Mouse (Mus musculus) heart, adult 2 months (tissue): ENCODE results near the gene Anapc15. TPM values are rescaled to one million over a fixed set of nuclear protein-coding genes. Genes with fewer than 3 reads are reported as not detected.
A peak's percentile ranks its signal among the peaks of the same experiment; 100 is the strongest.

Experiments
- DNase-seq, 2 experiments: peaks; one replicate each; pipeline ENCODE4 v3.0.0; 2021
- H3K27ac ChIP-seq: fragments of 200-600 bp; 2 replicates; pipeline ENCODE4 v1.8.1; 2022
- H3K27me3 ChIP-seq: fragments of 200-500 bp; 2 replicates; pipeline ENCODE4 v1.6.1; 2012; ENCODE audit warnings: mild to moderate bottlenecking, low read length, inconsistent platforms, mixed read lengths; ENCODE audit not compliant: control insufficient read depth, insufficient read depth
- H3K36me3 ChIP-seq: fragments of 200-500 bp; 2 replicates; pipeline ENCODE4 v1.6.1; 2012; ENCODE audit warnings: low read length, inconsistent platforms; ENCODE audit not compliant: control insufficient read depth, insufficient read depth
- H3K4me1 ChIP-seq: fragments of 200-500 bp; 2 replicates; pipeline ENCODE4 v1.6.1; 2011; ENCODE audit warnings: low read length; ENCODE audit not compliant: control insufficient read depth, insufficient read depth
- H3K4me3 ChIP-seq: fragments of 200-600 bp; 2 replicates; pipeline ENCODE4 v1.8.1; 2022
- H3K79me2 ChIP-seq: fragments of 200-500 bp; replicated peaks from 2 replicates; pipeline ENCODE4 v1.6.1; 2012; ENCODE audit warnings: mild to moderate bottlenecking, inconsistent platforms, low read length, moderate library complexity, mixed read lengths; ENCODE audit not compliant: control insufficient read depth, insufficient read depth
- H3K9ac ChIP-seq: fragments of 200-500 bp; 2 replicates; pipeline ENCODE4 v1.6.1; 2012; ENCODE audit warnings: low read depth, mild to moderate bottlenecking, control low read depth, inconsistent platforms, low read length, mixed read lengths
- CTCF ChIP-seq: fragments of 200-600 bp; IDR thresholded peaks from 2 replicates; pipeline ENCODE4 v1.8.1; 2022; ENCODE audit warnings: antibody characterized with exemption, mild to moderate bottlenecking, moderate library complexity
- EP300 ChIP-seq: fragments of 200-500 bp; IDR thresholded peaks from 2 replicates; pipeline ENCODE4 v1.6.1; 2011; ENCODE audit warnings: low read depth, low read length, control low read depth; ENCODE audit not compliant: insufficient read depth
- POLR2A ChIP-seq: fragments of 200-500 bp; IDR thresholded peaks from 2 replicates; pipeline ENCODE4 v1.6.1; 2011; ENCODE audit warnings: mild to moderate bottlenecking, low read depth, low read length, control low read depth; ENCODE audit not compliant: insufficient read depth
- WGBS: fragments of 180-500 bp; shearing (Covaris S2); methylation state at CpG from one replicate; pipeline ENCODE4 v1.1.7; 2018; 5-methylcytosine and 5-hydroxymethylcytosine counted together
- intact Hi-C: fragments of 180-260 bp; cut with DNase I; formaldehyde crosslinking; loops from one replicate; pipeline ENCODE4 v1.15.1; 2025
- polyA plus RNA-seq: library from polyadenylated mRNA; depleted of rRNA; stranded (reverse); fragments of >200 nt; gene quantifications from 2 replicates; pipeline ENCODE4 v1.2.3, GENCODE M21; 2012
- total RNA-seq, 2 experiments: library from RNA; stranded (reverse); gene quantifications; 2 replicates each; pipeline ENCODE4 v1.2.3; 2021

The Anapc15 gene
- total and polyA plus RNA-seq, 3 experiments, result 18.4 to 24.2 (median 20.3) TPM

GRCm38 (mm10) chr7:101882413-101883154, 19.1 kb downstream of the Anapc15 start:
- H3K36me3 ChIP-seq, result no peaks in the 10 kb centered on the region
- no peak overlapping the region for H3K9ac ChIP-seq
- no peak for DNase-seq
- H3K27ac ChIP-seq, result no peak overlapping the region
- TF ChIP-seq POLR2A (no peak), CTCF (no peak), EP300 (no peak)
- 49% methylated on average over 9 of the region's 9 CpGs for WGBS
- no peaks in the 10 kb centered on the region for H3K27me3 ChIP-seq
- no peaks in the 10 kb centered on the region for H3K79me2 ChIP-seq
- no peak overlapping the region for H3K4me3 ChIP-seq
- no peaks in the 10 kb centered on the region for H3K4me1 ChIP-seq
- intact Hi-C loops, result no loop called here

DNA sequence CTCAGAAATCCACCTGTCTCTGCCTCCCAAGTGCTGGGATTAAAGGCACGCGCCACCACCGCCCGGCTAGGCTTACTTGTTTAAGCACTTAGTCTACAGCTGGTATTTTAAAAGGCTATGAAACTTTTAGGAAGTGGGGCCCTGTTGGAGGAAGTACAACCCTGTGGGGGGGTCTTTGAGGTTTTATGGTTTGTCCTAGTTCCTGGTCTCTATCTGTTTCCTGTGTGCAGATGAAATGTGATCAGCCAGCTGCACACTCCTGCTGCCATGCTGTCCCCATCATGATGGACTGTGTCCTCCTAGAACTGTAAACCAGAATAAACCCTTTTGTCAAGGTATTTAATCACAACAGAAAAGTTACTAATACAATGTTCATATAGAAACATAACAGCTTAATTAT, 20.6 kb downstream of the Anapc15 start:
- Histone ChIP-seq H3K9ac (no peak overlapping the region), H3K79me2 (no peaks in the 10 kb centered on the region), H3K27ac (no peak overlapping the region), H3K4me1 (no peaks in the 10 kb centered on the region), H3K4me3 (no peak overlapping the region), H3K27me3 (no peaks in the 10 kb centered on the region), H3K36me3 (no peaks in the 10 kb centered on the region)
- TF ChIP-seq CTCF (no peak), EP300 (no peak), POLR2A (no peak)
- intact Hi-C loops, result no loop called here
- no peak for DNase-seq
- 93% methylated on average over 4 of the region's 4 CpGs for whole genome bisulfite sequencing

DNA sequence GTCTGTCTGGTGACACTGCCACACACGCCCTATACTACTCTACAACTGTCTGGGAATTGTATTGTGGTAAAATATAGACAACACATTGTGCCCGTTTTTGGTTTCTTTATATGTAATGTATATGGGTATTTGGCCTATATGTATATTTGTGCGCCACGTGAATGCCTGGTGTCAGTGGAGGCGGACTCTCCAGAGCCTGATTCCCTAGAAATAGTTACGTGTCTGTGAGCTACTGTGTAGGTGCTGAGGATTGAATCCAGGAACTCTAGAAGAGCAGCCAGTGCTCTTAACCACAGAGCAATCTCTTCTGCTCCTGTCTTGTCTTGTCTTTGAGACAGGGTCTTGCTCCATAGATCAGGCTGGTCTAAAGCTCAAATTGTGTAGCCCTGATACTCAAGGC, 22.8 kb downstream of the Anapc15 start:
- intact Hi-C loops, result no loop called here
- no peaks in the 10 kb centered on the region for H3K36me3 ChIP-seq
- H3K4me3 ChIP-seq, result no peak overlapping the region
- H3K27me3 ChIP-seq, result no peaks in the 10 kb centered on the region
- H3K79me2 ChIP-seq, result no peaks in the 10 kb centered on the region
- TF ChIP-seq POLR2A, result no peak
- TF ChIP-seq EP300, result no peak
- TF ChIP-seq CTCF, result no peak
- WGBS, result 83% methylated on average over 6 of the region's 6 CpGs
- no peak for DNase-seq
- no peaks in the 10 kb centered on the region for H3K4me1 ChIP-seq
- no peak overlapping the region for H3K27ac ChIP-seq
- H3K9ac ChIP-seq, result no peak overlapping the region

GRCm38 (mm10) chr7:101888460-101888859, 24.9 kb downstream of the Anapc15 start:
- no peaks in the 10 kb centered on the region for H3K36me3 ChIP-seq
- intact Hi-C loops, result no loop called here
- no peak overlapping the region for H3K4me3 ChIP-seq
- no peaks in the 10 kb centered on the region for H3K4me1 ChIP-seq
- no peak overlapping the region for H3K9ac ChIP-seq
- H3K79me2 ChIP-seq, result no peaks in the 10 kb centered on the region
- H3K27ac ChIP-seq, result no peak overlapping the region
- no peaks in the 10 kb centered on the region for H3K27me3 ChIP-seq
- no peak for DNase-seq
- TF ChIP-seq EP300 (no peak), POLR2A (no peak), CTCF (no peak)
- WGBS, result 72% methylated on average over 4 of the region's 4 CpGs

DNA sequence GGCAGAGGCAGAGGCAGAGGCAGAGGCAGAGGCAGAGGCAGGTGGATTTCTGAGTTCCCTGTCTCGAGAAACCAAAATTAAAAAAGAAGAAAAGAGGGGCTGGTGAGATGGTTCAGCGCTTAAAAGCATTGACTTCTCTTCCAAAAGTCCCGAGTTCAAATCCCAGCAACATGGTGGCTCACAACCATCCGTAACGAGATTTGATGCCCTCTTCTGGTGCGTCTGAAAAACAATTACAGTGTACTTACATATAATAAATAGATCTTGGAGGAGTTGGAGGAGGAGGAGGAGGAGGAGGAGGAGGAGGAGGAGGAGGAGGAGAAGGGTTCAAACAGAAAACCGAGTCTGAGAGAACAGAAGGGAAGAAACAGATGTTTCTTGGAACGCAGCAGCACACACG, 32.2 kb downstream of the Anapc15 start:
- no peaks in the 10 kb centered on the region for H3K27me3 ChIP-seq
- no peak for TF ChIP-seq EP300
- 0 out of 2 replicates have a peak, but pooled peaks have one; percentile 1 for TF ChIP-seq CTCF
- H3K79me2 ChIP-seq, result no peaks in the 10 kb centered on the region
- DNase-seq, result no peak
- intact Hi-C loops, result loop anchor here (2.0 to 5.0 kb wide), 4 partner anchors 37 to 233 kb away; partner anchors contain the start of genes Clpb, Lrrc51 and Numa1
- H3K4me1 ChIP-seq, result peaks cover 2% of the 10 kb centered on the region; the same call in 1 of the 2 replicates
- peak overlapping the region; percentile 53 for H3K4me3 ChIP-seq
- H3K9ac ChIP-seq, result peak overlapping the region; percentile 69
- WGBS, result 23% methylated on average over 9 of the region's 9 CpGs
- peak overlapping the region; percentile 93 for H3K27ac ChIP-seq
- H3K36me3 ChIP-seq, result no peaks in the 10 kb centered on the region

GRCm38 (mm10) chr7:101896104-101897066, 32.9 kb downstream of the Anapc15 start:
- DNase-seq, result peak; percentile 95 to 98
- WGBS, result under 1% methylated on average over 57 of the region's 57 CpGs
- TF ChIP-seq EP300 (peak; percentile 35; the same call in 1 of the 2 replicates), POLR2A (peak; percentile 93), CTCF (0 out of 2 replicates have a peak, but pooled peaks have one; percentile 6)

More at GRCm38 (mm10) chr7:101896104-101897066, 32.9 kb downstream of the Anapc15 start:
- Histone ChIP-seq H3K79me2 (no peaks in the 10 kb centered on the region), H3K27me3 (no peaks in the 10 kb centered on the region), H3K9ac (peak overlapping the region; percentile 69), H3K4me1 (peaks cover 2% of the 10 kb centered on the region; the same call in 1 of the 2 replicates), H3K36me3 (no peaks in the 10 kb centered on the region), H3K27ac (peak overlapping the region; percentile 93), H3K4me3 (peak overlapping the region; percentile 53)
- intact Hi-C loops, result loop anchor here (1.0 to 5.0 kb wide), 5 partner anchors 9 to 234 kb away; partner anchors contain the start of genes Clpb, Lamtor1, Lrrc51 and Numa1
